9 mouse cellular contexts compared by ENCODE assay signal in genomic region chr8:125067596-125067960, GRCm38 (mm10). TPM values are rescaled to one million over a fixed set of nuclear protein-coding genes. Genes with fewer than 3 reads are reported as not detected.
DNase-seq lines count a peak whose midpoint lies in the region; ATAC-seq and TF ChIP-seq lines count a peak whose summit lies in the region.
"Had no signal": no experiment of that assay in that cellular context is flagged by ENCODE, and none has a peak within 500 bp of the region (broad histone marks: within the 10 kb centered on the region; RNA-seq: fewer than 3 reads in every experiment).

No protein-coding gene starts in this region.

- 47% methylated on average over 9 of the region's 9 CpGs for WGBS in heart, postnatal 0 days
- WGBS in kidney, embryonic 16.5 days: 74% methylated on average over 9 of the region's 9 CpGs
- 49% methylated on average over 9 of the region's 9 CpGs for WGBS in lung, embryonic 16.5 days
- WGBS in spleen, adult 2 months: 10% methylated on average over 9 of the region's 9 CpGs

- peak overlapping the region; percentile 46 for H3K4me2 ChIP-seq in heart, postnatal 0 days (ENCODE audit: low read depth, low read length)
- no peak overlapping the region for H3K4me2 ChIP-seq in kidney, embryonic 16.5 days (replicated peaks; ENCODE audit: low read depth, low read length)
- H3K4me2 ChIP-seq in lung, embryonic 16.5 days (ENCODE audit: low read depth, low read length): no peak overlapping the region
- H3K4me2 ChIP-seq: midbrain, embryonic 12.5 days had no signal

- TF ChIP-seq EP300 in heart, postnatal 0 days (IDR thresholded peaks at IDR 0.05; ENCODE audit: low read depth): no peak

- peak; percentile 85 for ATAC-seq in activated CD4-positive, CD25-positive, alpha-beta regulatory T cell, adult 4 months
- peak; percentile 43 for ATAC-seq in common myeloid progenitor, adult 5-6 weeks (replicated peaks; ENCODE audit: low read depth, poor library complexity, severe bottlenecking)
- peak; percentile 58 for ATAC-seq in heart, postnatal 0 days (ENCODE audit: insufficient read depth, low read depth)
- ATAC-seq in kidney, embryonic 16.5 days (ENCODE audit: low FRiP score, low TSS enrichment): peak; percentile 60
- peak; percentile 57 for ATAC-seq in lung, embryonic 16.5 days (ENCODE audit: low read depth)

- H3K9me3 ChIP-seq in heart, postnatal 0 days (replicated peaks; ENCODE audit: control insufficient read depth, low read length): no peaks in the 10 kb centered on the region
- H3K9me3 ChIP-seq in kidney, embryonic 16.5 days (ENCODE audit: low read length): no peaks in the 10 kb centered on the region
- no peaks in the 10 kb centered on the region for H3K9me3 ChIP-seq in lung, embryonic 16.5 days (ENCODE audit: control insufficient read depth, low read length)
- H3K9me3 ChIP-seq: midbrain, embryonic 12.5 days had no signal

- peaks cover 10% of the 10 kb centered on the region; the same call in 1 of the 2 replicates for H3K4me1 ChIP-seq in heart, postnatal 0 days (ENCODE audit: control insufficient read depth, insufficient read depth)
- no peaks in the 10 kb centered on the region for H3K4me1 ChIP-seq in kidney, embryonic 16.5 days (ENCODE audit: insufficient read depth, low read length)
- H3K4me1 ChIP-seq in lung, embryonic 16.5 days (replicated peaks; ENCODE audit: control insufficient read depth, insufficient read depth, low read length): peaks cover 13% of the 10 kb centered on the region
- peaks cover 15% of the 10 kb centered on the region; the same call in 1 of the 2 replicates for H3K4me1 ChIP-seq in spleen, adult 2 months (ENCODE audit: control insufficient read depth, insufficient read depth, insufficient read length)

- DNase-seq in heart, postnatal 0 days (ENCODE audit: low spot score): no peak
- DNase-seq in spleen, adult 2 months (ENCODE audit: low read depth in 1 of 2, low spot score in 2 of 2): peak; percentile 34 to 70
- no peak for DNase-seq in retina, embryonic 14.5 days (ENCODE audit: low spot score)
- no peak for DNase-seq in frontal cortex, postnatal 10 days (ENCODE audit: low spot score in 2 of 2)

- TF ChIP-seq CTCF in heart, postnatal 0 days (IDR thresholded peaks at IDR 0.05; ENCODE audit: low read depth): no peak
- TF ChIP-seq CTCF in spleen, adult 2 months (IDR thresholded peaks at IDR 0.05; ENCODE audit: extremely low read depth, insufficient read depth, insufficient read length, insufficient replicate concordance): no peak

- no peaks in the 10 kb centered on the region for H3K27me3 ChIP-seq in heart, postnatal 0 days (ENCODE audit: control insufficient read depth, insufficient read depth, low read length)
- H3K27me3 ChIP-seq in kidney, embryonic 16.5 days (ENCODE audit: insufficient read depth, low read length): no peaks in the 10 kb centered on the region
- H3K27me3 ChIP-seq in lung, embryonic 16.5 days (ENCODE audit: control insufficient read depth, insufficient read depth, low read depth, low read length): no peaks in the 10 kb centered on the region
- H3K27me3 ChIP-seq in spleen, adult 2 months (ENCODE audit: control insufficient read depth, insufficient read depth, low read length): no peaks in the 10 kb centered on the region
- H3K27me3 ChIP-seq: midbrain, embryonic 12.5 days had no signal

- H3K4me3 ChIP-seq in heart, postnatal 0 days (ENCODE audit: low read depth, low read length): no peak overlapping the region
- H3K4me3 ChIP-seq in kidney, embryonic 16.5 days (ENCODE audit: low read length): no peak overlapping the region
- H3K4me3 ChIP-seq in lung, embryonic 16.5 days (ENCODE audit: low read length): no peak overlapping the region
- H3K4me3 ChIP-seq in spleen, adult 2 months (ENCODE audit: extremely low read depth, insufficient read depth, insufficient read length): no peak overlapping the region
- H3K4me3 ChIP-seq: midbrain, embryonic 12.5 days had no signal

- no peak for TF ChIP-seq POLR2A in spleen, adult 2 months (IDR thresholded peaks at IDR 0.05; ENCODE audit: low read depth, low read length)

- no peak overlapping the region for H3K9ac ChIP-seq in heart, postnatal 0 days (replicated peaks; ENCODE audit: low read depth, low read length)
- H3K9ac ChIP-seq in kidney, embryonic 16.5 days (replicated peaks; ENCODE audit: low read length): no peak overlapping the region; the same call in 1 of the 2 replicates
- H3K9ac ChIP-seq in lung, embryonic 16.5 days (ENCODE audit: low read length): peak overlapping the region; percentile 47; the same call in 1 of the 2 replicates
- H3K9ac ChIP-seq: midbrain, embryonic 12.5 days had no signal

- H3K27ac ChIP-seq in heart, postnatal 0 days (ENCODE audit: low read depth): peak overlapping the region; percentile 91
- peak overlapping the region; percentile 76 for H3K27ac ChIP-seq in kidney, embryonic 16.5 days (ENCODE audit: low read length)
- H3K27ac ChIP-seq in lung, embryonic 16.5 days (ENCODE audit: low read length): peak overlapping the region; percentile 89
- peak overlapping the region; percentile 86 for H3K27ac ChIP-seq in spleen, adult 2 months (ENCODE audit: insufficient read depth, low read length)

- no peaks in the 10 kb centered on the region for H3K36me3 ChIP-seq in heart, postnatal 0 days (replicated peaks; ENCODE audit: control insufficient read depth, insufficient read depth, low read length)
- no peaks in the 10 kb centered on the region for H3K36me3 ChIP-seq in kidney, embryonic 16.5 days (ENCODE audit: insufficient read depth, low read length)
- no peaks in the 10 kb centered on the region for H3K36me3 ChIP-seq in lung, embryonic 16.5 days (ENCODE audit: control insufficient read depth, insufficient read depth, low read length)
- H3K36me3 ChIP-seq in spleen, adult 2 months (ENCODE audit: control insufficient read depth, insufficient read depth, low read length): no peaks in the 10 kb centered on the region
- H3K36me3 ChIP-seq: midbrain, embryonic 12.5 days had no signal

RNA-seq across cellular contexts. Expression of gene Disc1, which starts 13.6 kb away (rescaled TPM):
- polyA plus RNA-seq in activated CD4-positive, CD25-positive, alpha-beta regulatory T cell, adult 4 months (2017; shearing (Covaris generic)): under 1 TPM; 0.37 to 0.56 TPM
- total RNA-seq in common myeloid progenitor, adult 5-6 weeks (2017): 1.1 and 2.3 TPM in 2 replicates
- 4.0 and 5.2 TPM in 2 replicates for total RNA-seq in heart, postnatal 0 days (2014; rRNA removed; ENCODE audit: low replicate concordance)
- polyA plus RNA-seq in heart, postnatal 0 days (2015; fragmentation: Nextera tagmentation; extraction: Ambion mirVana): 1.2 and 1.3 TPM in 2 replicates
- polyA plus RNA-seq in kidney, embryonic 16.5 days (2015; fragmentation: Nextera tagmentation; extraction: Ambion mirVana): 2.1 and 3.2 TPM in 2 replicates
- polyA plus RNA-seq in lung, embryonic 16.5 days (2015; fragmentation: Nextera tagmentation; extraction: Ambion mirVana): 2.6 and 2.8 TPM in 2 replicates
- 1.6 and 1.8 TPM in 2 replicates for polyA plus RNA-seq in spleen, adult 2 months (2012; rRNA removed)

RNA-seq across cellular contexts. Expression of gene Tsnax, which starts 54.8 kb away (rescaled TPM):
- 10 to 100 TPM; 67.9 to 73.2 TPM for polyA plus RNA-seq in activated CD4-positive, CD25-positive, alpha-beta regulatory T cell, adult 4 months (2017; shearing (Covaris generic))
- total RNA-seq in common myeloid progenitor, adult 5-6 weeks (2017): 60.4 and 82.8 TPM in 2 replicates
- 35.7 and 48.3 TPM in 2 replicates for total RNA-seq in heart, postnatal 0 days (2014; rRNA removed; ENCODE audit: low replicate concordance)
- 71.5 and 76.6 TPM in 2 replicates for polyA plus RNA-seq in heart, postnatal 0 days (2015; fragmentation: Nextera tagmentation; extraction: Ambion mirVana)
- 123 and 129 TPM in 2 replicates for polyA plus RNA-seq in kidney, embryonic 16.5 days (2015; fragmentation: Nextera tagmentation; extraction: Ambion mirVana)
- 108 and 112 TPM in 2 replicates for polyA plus RNA-seq in lung, embryonic 16.5 days (2015; fragmentation: Nextera tagmentation; extraction: Ambion mirVana)
- polyA plus RNA-seq in spleen, adult 2 months (2012; rRNA removed): 21.0 and 22.7 TPM in 2 replicates

Comparison
In these comparisons a context has a peak if more than half of its experiments do, and no peak if none do; other contexts are left out.
1. DNase-seq: peak in spleen, adult 2 months (2 of 2); none in heart, postnatal 0 days (single experiment), retina, embryonic 14.5 days (single experiment) and frontal cortex, postnatal 10 days (0 of 2).
2. Peak in every context shown above with its lines, with median percentiles within 50 percentile points of each other: ATAC-seq and H3K27ac ChIP-seq.